ENCODE assay signal across 8 mouse cellular contexts in genomic region chr5:140701661-140702060, GRCm38 (mm10). TPM values are rescaled to one million over a fixed set of nuclear protein-coding genes. Genes with fewer than 3 reads are reported as not detected.
DNase-seq lines count a peak whose midpoint lies in the region; ATAC-seq and TF ChIP-seq lines count a peak whose summit lies in the region.

No protein-coding gene starts in this region.

- no peaks in the 10 kb centered on the region for H3K36me3 ChIP-seq in hindbrain, embryonic 11.5 days (ENCODE audit: control insufficient read depth, insufficient read depth, low read length)

- no peak for TF ChIP-seq CTCF in left cerebral cortex, adult 2 months (IDR thresholded peaks at IDR 0.05)
- TF ChIP-seq CTCF in bone marrow, adult 2 months (IDR thresholded peaks at IDR 0.05; ENCODE audit: control insufficient read depth, insufficient read depth, low read length): no peak

- H3K4me2 ChIP-seq in hindbrain, embryonic 11.5 days (replicated peaks; ENCODE audit: low read depth, low read length): peak overlapping the region; percentile 80

- H3K9me3 ChIP-seq in hindbrain, embryonic 11.5 days (ENCODE audit: control insufficient read depth, low read length): no peaks in the 10 kb centered on the region

- TF ChIP-seq POLR2A in bone marrow, adult 2 months (IDR thresholded peaks at IDR 0.05; ENCODE audit: borderline replicate concordance, control insufficient read depth, low read depth, low read length): no peak

- peak overlapping the region; percentile 95 for H3K27ac ChIP-seq in left cerebral cortex, adult 2 months
- H3K27ac ChIP-seq in bone marrow, adult 2 months (ENCODE audit: control insufficient read depth, insufficient read depth, low read depth, low read length, poor library complexity): peak overlapping the region; percentile 46
- peak overlapping the region; percentile 64 for H3K27ac ChIP-seq in hindbrain, embryonic 11.5 days (ENCODE audit: low read depth, low read length)

- intact Hi-C loops in left cerebral cortex, adult 2 months (cut with DNase I): no loop called here

- peaks cover 3% of the 10 kb centered on the region; the same call in 1 of the 2 replicates for H3K4me1 ChIP-seq in bone marrow, adult 2 months (ENCODE audit: control insufficient read depth, insufficient read depth, low read length)
- peaks cover 6% of the 10 kb centered on the region; the same call in 1 of the 2 replicates for H3K4me1 ChIP-seq in hindbrain, embryonic 11.5 days (replicated peaks; ENCODE audit: control insufficient read depth, insufficient read depth, low read length)

- ATAC-seq in hindbrain, embryonic 11.5 days (ENCODE audit: low FRiP score): peak; percentile 12
- ATAC-seq in megakaryocyte-erythroid progenitor cell, adult 5-6 weeks (replicated peaks; ENCODE audit: low FRiP score, low TSS enrichment, poor library complexity, severe bottlenecking): no peak

- H3K27me3 ChIP-seq in hindbrain, embryonic 11.5 days (ENCODE audit: control insufficient read depth, insufficient read depth, low read length): no peaks in the 10 kb centered on the region

- DNase-seq in left cerebral cortex, adult 2 months (ENCODE audit: extremely low spot score in 1 of 2, low spot score in 2 of 2): no peak
- no peak for DNase-seq in left cerebral cortex, adult 9 months (ENCODE audit: low spot score in 2 of 2)
- DNase-seq in hindbrain, embryonic 11.5 days (ENCODE audit: low spot score): no peak
- DNase-seq in lung, postnatal 25 days (ENCODE audit: low spot score): peak; percentile 20
- no peak for DNase-seq in urinary bladder, postnatal 36 days (ENCODE audit: low spot score in 2 of 2)
- no peak for DNase-seq in thymus, postnatal 36 days

- H3K9ac ChIP-seq in hindbrain, embryonic 11.5 days (ENCODE audit: low read depth, low read length): peak overlapping the region; percentile 84

- WGBS in bone marrow, adult 2 months: under 1% methylated on average over 25 of the region's 25 CpGs
- WGBS in hindbrain, embryonic 11.5 days: 0% methylated on average over 21 of the region's 25 CpGs

- peak overlapping the region; percentile 77 for H3K4me3 ChIP-seq in left cerebral cortex, adult 2 months
- peak overlapping the region; percentile 86 for H3K4me3 ChIP-seq in bone marrow, adult 2 months (replicated peaks; ENCODE audit: control insufficient read depth, low read depth, low read length)
- peak overlapping the region; percentile 75 for H3K4me3 ChIP-seq in hindbrain, embryonic 11.5 days (ENCODE audit: low read depth, low read length)

RNA-seq across cellular contexts. Expression of gene Iqce, which starts 0.5 kb away (rescaled TPM):
- 10 to 100 TPM; 56.2 to 65.9 TPM for total RNA-seq in left cerebral cortex, adult 2 months (2021)
- 3.6 and 11.0 TPM in 2 replicates for polyA plus RNA-seq in bone marrow, adult 2 months (2011; ENCODE audit: insufficient read depth, insufficient read length, low replicate concordance, missing spikeins)
- 15.1 and 16.8 TPM in 2 replicates for polyA plus RNA-seq in hindbrain, embryonic 11.5 days (2014; fragmentation: Nextera tagmentation; extraction: Ambion mirVana)
- 23.0 and 24.6 TPM in 2 replicates for total RNA-seq in megakaryocyte-erythroid progenitor cell, adult 5-6 weeks (2014; fragmentation: Nextera tagmentation)
- 5.6 and 13.0 TPM in 2 replicates for total RNA-seq in megakaryocyte-erythroid progenitor cell, adult 5-6 weeks (2017)

RNA-seq across cellular contexts. Expression of gene Brat1, which starts 3.1 kb away (rescaled TPM):
- 10 to 100 TPM; 19.8 to 21.3 TPM for total RNA-seq in left cerebral cortex, adult 2 months (2021)
- 4.6 and 8.5 TPM in 2 replicates for polyA plus RNA-seq in bone marrow, adult 2 months (2011; ENCODE audit: insufficient read depth, insufficient read length, low replicate concordance, missing spikeins)
- 8.8 and 9.6 TPM in 2 replicates for polyA plus RNA-seq in hindbrain, embryonic 11.5 days (2014; fragmentation: Nextera tagmentation; extraction: Ambion mirVana)
- 24.7 and 25.7 TPM in 2 replicates for total RNA-seq in megakaryocyte-erythroid progenitor cell, adult 5-6 weeks (2014; fragmentation: Nextera tagmentation)
- total RNA-seq in megakaryocyte-erythroid progenitor cell, adult 5-6 weeks (2017): 14.9 and 15.7 TPM in 2 replicates

RNA-seq across cellular contexts. Expression of gene Amz1, which starts 22.3 kb away (rescaled TPM):
- 10 to 100 TPM; 16.2 to 20.2 TPM for total RNA-seq in left cerebral cortex, adult 2 months (2021)
- polyA plus RNA-seq in bone marrow, adult 2 months (2011; ENCODE audit: insufficient read depth, insufficient read length, low replicate concordance, missing spikeins): 2.7 and 3.5 TPM in 2 replicates
- 0.32 and 1.5 TPM in 2 replicates for polyA plus RNA-seq in hindbrain, embryonic 11.5 days (2014; fragmentation: Nextera tagmentation; extraction: Ambion mirVana)
- total RNA-seq in megakaryocyte-erythroid progenitor cell, adult 5-6 weeks (2014; fragmentation: Nextera tagmentation): 0.46 TPM in 1 of 2 replicates, not detected in the other
- 1.3 TPM in 1 of 2 replicates, not detected in the other for total RNA-seq in megakaryocyte-erythroid progenitor cell, adult 5-6 weeks (2017)

RNA-seq across cellular contexts. Expression of gene Ttyh3, which starts 52.8 kb away (rescaled TPM):
- 100 to 1,000 TPM; 244 to 247 TPM for total RNA-seq in left cerebral cortex, adult 2 months (2021)
- 20.1 and 34.8 TPM in 2 replicates for polyA plus RNA-seq in bone marrow, adult 2 months (2011; ENCODE audit: insufficient read depth, insufficient read length, low replicate concordance, missing spikeins)
- 52.9 and 53.1 TPM in 2 replicates for polyA plus RNA-seq in hindbrain, embryonic 11.5 days (2014; fragmentation: Nextera tagmentation; extraction: Ambion mirVana)
- 26.7 and 32.2 TPM in 2 replicates for total RNA-seq in megakaryocyte-erythroid progenitor cell, adult 5-6 weeks (2014; fragmentation: Nextera tagmentation)
- total RNA-seq in megakaryocyte-erythroid progenitor cell, adult 5-6 weeks (2017): 5.6 and 8.6 TPM in 2 replicates

Comparison
In these comparisons a context has a peak if more than half of its experiments do, and no peak if none do; other contexts are left out.
1. RNA of gene Amz1, which starts 22.3 kb away (total RNA-seq): 16.2 to 20.2 TPM in left cerebral cortex, adult 2 months; 0.46 to 1.3 TPM in megakaryocyte-erythroid progenitor cell, adult 5-6 weeks; every median in the first group is over 4 times any median in the second.
2. Peak in every context shown above with its lines, with median percentiles within 50 percentile points of each other: H3K27ac ChIP-seq and H3K4me3 ChIP-seq.